Mouse (Mus musculus) lung, postnatal 14 days (tissue): ENCODE data around the gene AK157302.
"Not testable (repeated sequence)": the region's sequence is repeated elsewhere in the genome, so short reads cannot be mapped to it uniquely, and the experiment has no call there.

Experiments
- DNase-seq: peaks from one replicate; pipeline ENCODE4 v3.0.0; 2021

The AK157302 gene

GRCm38 (mm10) chr13:21495080-21495479 lies at the start of gene AK157302:
AK157302 (plus strand) TSS chr13:21495223.
- no peak for DNase-seq

- DNase-seq: no peak
Measured at GRCm38 (mm10) chr13:21446796-21447195, 48.2 kb upstream of the AK157302 start.

- DNase-seq: peak; percentile 26
Measured at GRCm38 (mm10) chr13:21447856-21448614, 47.0 kb upstream of the AK157302 start.

- DNase-seq: no peak
Measured at GRCm38 (mm10) chr13:21453042-21453441, 42.0 kb upstream of the AK157302 start.

- DNase-seq: peak; percentile 80
Measured at GRCm38 (mm10) chr13:21453449-21453848, 41.6 kb upstream of the AK157302 start, which contains the start of gene Zscan26. Zscan26 (minus strand) TSS chr13:21453730.

GRCm38 (mm10) chr13:21454133-21454532 lies 40.9 kb upstream of the AK157302 start:
- no peak for DNase-seq

- DNase-seq: peak; percentile 37
Measured at GRCm38 (mm10) chr13:21456347-21456746, 38.7 kb upstream of the AK157302 start.

GRCm38 (mm10) chr13:21462516-21462915 lies 32.5 kb upstream of the AK157302 start:
- DNase-seq: not testable (repeated sequence)

- DNase-seq: no peak
Measured at GRCm38 (mm10) chr13:21467336-21467735, 27.7 kb upstream of the AK157302 start.

GRCm38 (mm10) chr13:21468061-21469019 lies 26.7 kb upstream of the AK157302 start, which contains the start of gene Nkapl:
Nkapl (minus strand) TSS chr13:21468509.
- peak; percentile 82 for DNase-seq

GRCm38 (mm10) chr13:21469097-21469496 lies 25.9 kb upstream of the AK157302 start:
- DNase-seq: no peak

GRCm38 (mm10) chr13:21472427-21472826 lies 22.6 kb upstream of the AK157302 start:
- no peak for DNase-seq

- peak; percentile 67 for DNase-seq
Measured at GRCm38 (mm10) chr13:21478759-21479670, 16.0 kb upstream of the AK157302 start, which contains the start of the genes Zkscan4 and Gm10065. Zkscan4 (plus strand) TSS chr13:21478907. Gm10065 (minus strand) TSS chr13:21479441.

- DNase-seq: no peak
Measured at GRCm38 (mm10) chr13:21486881-21487280, 8.1 kb upstream of the AK157302 start.

- no peak for DNase-seq
Measured at GRCm38 (mm10) chr13:21492847-21493246, 2.2 kb upstream of the AK157302 start.

GRCm38 (mm10) chr13:21501182-21501581 lies 6.2 kb downstream of the AK157302 start, which contains the start of gene Gm11273:
Gm11273 (minus strand) TSS chr13:21501418.
- not testable (repeated sequence) for DNase-seq

- DNase-seq: no peak
Measured at GRCm38 (mm10) chr13:21502296-21502695, 7.3 kb downstream of the AK157302 start.

- peak; percentile 79 for DNase-seq
Measured at GRCm38 (mm10) chr13:21506221-21506649, 11.2 kb downstream of the AK157302 start.

- no peak for DNase-seq
Measured at GRCm38 (mm10) chr13:21530136-21530535, 35.1 kb downstream of the AK157302 start.

- DNase-seq: peak; percentile 86
Measured at GRCm38 (mm10) chr13:21530781-21531201, 35.8 kb downstream of the AK157302 start, which contains the start of gene Zkscan8. Zkscan8 (minus strand) TSS chr13:21531120.

- DNase-seq: no peak
Measured at GRCm38 (mm10) chr13:21542708-21543107, 47.7 kb downstream of the AK157302 start, which contains the start of gene Olfr1366. Olfr1366 (minus strand) TSS chr13:21542808.
